Mouse (Mus musculus) heart, embryonic 13.5 days (tissue): ENCODE data around the gene Ccdc57. TPM values are rescaled to one million over a fixed set of nuclear protein-coding genes. Genes with fewer than 3 reads are reported as not detected.

Experiments
- ATAC-seq: fragments of 200-750 bp; cut with Nextera tagmentation; 2 replicates; pipeline ENCODE4 v1.8.0; 2017; ENCODE audit warnings: moderate TSS enrichment; ENCODE audit not compliant: insufficient number of reproducible peaks, low FRiP score, low TSS enrichment; ENCODE audit errors: extremely low read depth
- H3K27ac ChIP-seq: fragments of 300-500 bp; sonication (generic); replicated peaks from 2 replicates; pipeline ENCODE4 v1.5.1; 2015; ENCODE audit warnings: moderate library complexity, mild to moderate bottlenecking, inconsistent platforms
- H3K27me3 ChIP-seq: fragments of 300-500 bp; sonication (generic); replicated peaks from 2 replicates; pipeline ENCODE4 v1.6.1; 2015; ENCODE audit warnings: mild to moderate bottlenecking, inconsistent platforms
- H3K36me3 ChIP-seq: fragments of 300-500 bp; sonication (generic); 2 replicates; pipeline ENCODE4 v1.6.1; 2015; ENCODE audit warnings: mild to moderate bottlenecking, inconsistent platforms
- H3K4me1 ChIP-seq: fragments of 300-500 bp; sonication (generic); 2 replicates; pipeline ENCODE4 v1.6.1; 2015; ENCODE audit warnings: inconsistent platforms
- H3K4me2 ChIP-seq: fragments of 300-500 bp; sonication (generic); 2 replicates; pipeline ENCODE4 v1.6.1; 2015; ENCODE audit warnings: inconsistent platforms, mild to moderate bottlenecking, moderate library complexity
- H3K4me3 ChIP-seq: fragments of 300-500 bp; sonication (generic); 2 replicates; pipeline ENCODE4 v1.5.1; 2015; ENCODE audit warnings: moderate library complexity, mild to moderate bottlenecking, inconsistent platforms
- H3K9ac ChIP-seq: fragments of 300-500 bp; sonication (generic); 2 replicates; pipeline ENCODE4 v1.6.1; 2015; ENCODE audit warnings: inconsistent platforms, mild to moderate bottlenecking, moderate library complexity
- H3K9me3 ChIP-seq: fragments of 300-500 bp; sonication (generic); 2 replicates; pipeline ENCODE4 v1.6.1; 2016; ENCODE audit warnings: inconsistent platforms
- WGBS: fragments of 180-500 bp; shearing (Covaris S2); methylation state at CpG from one replicate; pipeline ENCODE4 v1.1.7; 2015; ENCODE audit warnings: mixed read lengths; 5-methylcytosine and 5-hydroxymethylcytosine counted together
- polyA plus RNA-seq: library from polyadenylated mRNA; unstranded; fragments of >200 nt; fragmentation: Nextera tagmentation; extraction: Ambion mirVana; gene quantifications from 2 replicates; pipeline ENCODE4 v1.2.1, GENCODE M21; 2015

The Ccdc57 gene
- polyA plus RNA-seq, 1 experiment from 2014 or later = 3.7 TPM

DNA sequence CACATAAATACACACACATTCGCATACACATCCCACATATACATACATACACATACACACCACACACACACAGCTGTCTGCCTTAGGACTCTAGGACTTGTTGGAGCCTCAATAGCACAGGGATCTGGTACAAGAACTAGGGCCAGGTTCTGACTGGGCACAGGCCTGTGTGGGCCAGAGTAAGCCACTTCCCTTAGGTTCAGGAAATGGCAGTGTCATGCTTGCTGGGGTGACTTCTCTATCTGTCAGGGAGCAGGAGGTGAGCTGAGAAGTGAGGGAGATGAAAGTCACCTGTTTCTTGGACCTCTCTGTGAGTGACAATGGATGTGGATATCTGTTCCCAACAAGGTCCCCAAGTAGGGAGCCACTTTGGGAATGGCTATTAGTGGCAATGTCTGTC, 5.3 kb upstream of the Ccdc57 start:
- no peak overlapping the region for H3K9ac ChIP-seq
- no peak overlapping the region for H3K4me3 ChIP-seq
- ATAC-seq = no peak
- WGBS = 97% methylated on average over 1 of the region's 1 CpGs
- H3K4me2 ChIP-seq = no peak overlapping the region
- no peaks in the 10 kb centered on the region for H3K9me3 ChIP-seq
- H3K4me1 ChIP-seq = peaks cover 3% of the 10 kb centered on the region
- H3K36me3 ChIP-seq = no peaks in the 10 kb centered on the region
- no peaks in the 10 kb centered on the region for H3K27me3 ChIP-seq
- H3K27ac ChIP-seq = no peak overlapping the region; the same call in 1 of the 2 replicates

DNA sequence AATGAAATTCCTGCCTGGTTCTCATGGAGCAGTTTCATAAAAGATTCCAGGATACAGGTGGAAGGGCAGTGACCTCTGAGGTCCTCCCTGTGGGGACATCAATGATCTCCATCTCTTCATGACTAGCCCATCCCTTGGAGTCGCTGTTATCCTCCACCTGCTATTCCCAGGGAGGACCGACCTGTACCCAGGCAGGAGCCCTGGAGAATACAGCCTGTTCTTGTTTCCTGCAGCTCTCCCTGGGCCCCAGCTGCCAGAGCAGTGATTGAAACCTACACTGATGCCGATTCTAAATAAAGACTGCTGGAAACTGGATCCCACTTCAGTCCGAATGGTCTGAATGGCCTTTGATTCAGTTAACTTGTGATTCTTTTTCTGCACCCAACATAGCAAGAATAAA, 1.2 kb downstream of the Ccdc57 start:
- no peak overlapping the region for H3K27ac ChIP-seq
- ATAC-seq = no peak
- 78% methylated on average over 4 of the region's 4 CpGs for WGBS
- no peaks in the 10 kb centered on the region for H3K27me3 ChIP-seq
- H3K4me2 ChIP-seq = peak overlapping the region; percentile 81; the same call in 1 of the 2 replicates
- H3K4me3 ChIP-seq = peak overlapping the region; percentile 85; the same call in 1 of the 2 replicates
- peaks cover 16% of the 10 kb centered on the region for H3K4me1 ChIP-seq
- H3K36me3 ChIP-seq = peaks cover 17% of the 10 kb centered on the region
- no peak overlapping the region for H3K9ac ChIP-seq
- H3K9me3 ChIP-seq = peaks cover 2% of the 10 kb centered on the region; the same call in 1 of the 2 replicates

DNA sequence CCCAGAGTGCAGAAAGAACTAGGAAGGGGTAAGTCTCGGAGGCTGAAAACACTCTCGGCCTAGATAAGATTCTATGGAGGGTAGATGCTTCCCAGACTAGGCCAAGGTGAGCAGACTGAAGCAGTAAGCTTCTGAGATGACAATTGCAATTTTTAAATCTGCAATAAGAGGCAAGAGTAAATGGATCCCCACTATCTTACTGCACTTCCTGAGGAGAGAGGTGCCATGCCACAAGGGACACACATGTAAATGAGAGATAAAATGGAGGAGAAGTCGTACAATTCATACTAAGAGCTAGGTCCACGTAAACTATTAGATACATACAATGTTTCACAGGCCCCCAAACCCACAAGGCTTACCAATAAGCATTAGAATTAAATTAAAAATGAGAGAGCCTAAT, 4.2 kb downstream of the Ccdc57 start:
- 67% methylated on average over 4 of the region's 4 CpGs for WGBS
- Histone ChIP-seq H3K4me3 (no peak overlapping the region), H3K9me3 (peaks cover 2% of the 10 kb centered on the region; the same call in 1 of the 2 replicates), H3K27ac (no peak overlapping the region), H3K9ac (no peak overlapping the region), H3K4me1 (peaks cover 16% of the 10 kb centered on the region), H3K4me2 (no peak overlapping the region), H3K27me3 (no peaks in the 10 kb centered on the region), H3K36me3 (peaks cover 38% of the 10 kb centered on the region)
- ATAC-seq = no peak

DNA sequence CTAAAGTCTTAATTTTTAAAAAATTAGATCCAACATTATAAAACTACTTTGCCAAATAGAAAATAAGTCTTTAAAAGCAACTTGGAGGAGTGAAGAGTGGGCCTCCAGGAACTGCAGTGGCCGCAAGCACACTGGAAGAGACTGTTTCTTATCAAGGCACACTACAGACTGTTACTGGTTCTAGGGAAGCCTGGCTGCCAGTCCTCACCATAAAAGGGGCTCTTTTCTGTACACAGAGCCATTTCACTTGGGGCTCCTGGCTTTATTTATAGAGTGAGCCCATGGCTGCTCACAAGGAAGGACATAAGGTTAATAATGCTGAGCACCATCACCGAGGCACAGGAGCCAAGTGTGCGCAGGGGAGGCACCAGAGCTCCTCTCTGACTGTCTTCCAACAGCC, 10.1 kb downstream of the Ccdc57 start:
- Histone ChIP-seq H3K27ac (peak overlapping the region; percentile 82), H3K27me3 (no peaks in the 10 kb centered on the region), H3K4me2 (no peak overlapping the region), H3K4me1 (peaks cover 5% of the 10 kb centered on the region; the same call in 1 of the 2 replicates), H3K9me3 (no peaks in the 10 kb centered on the region), H3K9ac (no peak overlapping the region), H3K4me3 (no peak overlapping the region), H3K36me3 (peaks cover 74% of the 10 kb centered on the region)
- 52% methylated on average over 3 of the region's 3 CpGs for WGBS
- no peak; the same call in 1 of the 2 replicates for ATAC-seq

DNA sequence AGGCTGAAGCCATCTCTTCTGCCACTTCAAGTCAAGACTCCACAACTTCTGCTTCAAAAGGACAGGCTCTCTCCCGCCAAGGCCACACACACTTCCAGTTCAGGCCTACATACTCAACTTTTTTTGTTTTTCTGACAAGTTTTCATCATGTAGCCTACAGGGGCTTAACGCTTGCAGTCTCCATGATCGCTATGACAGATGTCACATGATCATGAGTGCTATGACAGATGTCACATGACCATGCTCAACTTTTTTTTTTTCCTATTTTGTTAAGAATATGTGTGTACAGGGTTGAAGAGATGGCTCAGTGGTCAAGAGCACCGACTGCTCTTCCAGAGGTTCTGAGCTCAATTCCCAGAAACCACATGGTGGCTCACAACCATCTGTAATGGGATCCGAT, 14.9 kb downstream of the Ccdc57 start:
- H3K9me3 ChIP-seq = no peaks in the 10 kb centered on the region
- H3K36me3 ChIP-seq = peaks cover 67% of the 10 kb centered on the region
- ATAC-seq = no peak
- no peak overlapping the region for H3K27ac ChIP-seq
- no peak overlapping the region for H3K9ac ChIP-seq
- H3K4me3 ChIP-seq = no peak overlapping the region
- WGBS = 87% methylated on average over 5 of the region's 5 CpGs
- no peak overlapping the region for H3K4me2 ChIP-seq
- no peaks in the 10 kb centered on the region for H3K27me3 ChIP-seq
- H3K4me1 ChIP-seq = no peaks in the 10 kb centered on the region

DNA sequence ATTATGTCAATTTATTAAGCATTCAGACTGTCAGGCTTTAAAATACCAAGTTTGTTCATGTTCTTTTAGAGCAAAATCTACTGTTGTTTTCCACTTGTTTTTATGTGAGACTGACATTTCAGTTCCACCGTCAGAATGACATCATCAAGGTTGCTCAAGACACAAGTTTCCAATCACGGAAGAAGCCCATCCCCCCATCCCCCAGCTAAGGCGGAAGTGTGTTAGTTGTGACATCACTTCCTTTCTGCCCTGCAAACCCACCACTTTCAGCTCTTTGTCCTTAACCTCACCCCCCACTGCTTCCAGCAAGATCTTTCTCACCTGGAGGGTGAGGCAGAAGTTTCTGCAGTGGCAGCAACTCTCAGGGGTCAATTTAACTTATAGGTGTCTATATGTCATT, 16.2 kb downstream of the Ccdc57 start:
- Histone ChIP-seq H3K27ac (no peak overlapping the region), H3K4me3 (no peak overlapping the region), H3K9me3 (no peaks in the 10 kb centered on the region), H3K9ac (no peak overlapping the region), H3K27me3 (no peaks in the 10 kb centered on the region), H3K36me3 (peaks cover 60% of the 10 kb centered on the region), H3K4me1 (no peaks in the 10 kb centered on the region), H3K4me2 (no peak overlapping the region)
- ATAC-seq = no peak
- WGBS = 57% methylated on average over 3 of the region's 3 CpGs

DNA sequence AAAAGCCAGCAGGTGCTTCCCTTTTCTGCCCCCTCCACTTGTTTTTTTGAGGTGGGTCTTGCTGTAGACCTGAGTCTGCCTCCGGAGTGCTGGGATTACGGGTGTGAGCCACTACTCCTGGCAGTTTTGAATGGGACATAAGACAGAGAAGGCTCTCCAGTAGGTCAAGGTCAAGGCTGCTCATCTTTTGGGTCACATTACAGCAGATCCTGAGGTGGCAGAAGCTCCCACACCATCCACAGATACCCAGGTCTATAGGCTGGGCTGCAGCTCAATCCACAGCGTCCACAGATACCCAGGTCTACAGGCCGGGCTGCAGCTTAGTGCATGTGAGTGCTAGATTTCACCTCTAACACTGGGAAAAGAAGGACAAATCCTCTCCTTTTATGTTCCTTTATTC, 18.9 kb downstream of the Ccdc57 start:
- no peak for ATAC-seq
- Histone ChIP-seq H3K9ac (no peak overlapping the region), H3K36me3 (peaks cover 33% of the 10 kb centered on the region), H3K27ac (no peak overlapping the region), H3K4me2 (no peak overlapping the region), H3K4me1 (no peaks in the 10 kb centered on the region), H3K27me3 (no peaks in the 10 kb centered on the region), H3K9me3 (no peaks in the 10 kb centered on the region), H3K4me3 (no peak overlapping the region)
- WGBS = 83% methylated on average over 4 of the region's 4 CpGs

DNA sequence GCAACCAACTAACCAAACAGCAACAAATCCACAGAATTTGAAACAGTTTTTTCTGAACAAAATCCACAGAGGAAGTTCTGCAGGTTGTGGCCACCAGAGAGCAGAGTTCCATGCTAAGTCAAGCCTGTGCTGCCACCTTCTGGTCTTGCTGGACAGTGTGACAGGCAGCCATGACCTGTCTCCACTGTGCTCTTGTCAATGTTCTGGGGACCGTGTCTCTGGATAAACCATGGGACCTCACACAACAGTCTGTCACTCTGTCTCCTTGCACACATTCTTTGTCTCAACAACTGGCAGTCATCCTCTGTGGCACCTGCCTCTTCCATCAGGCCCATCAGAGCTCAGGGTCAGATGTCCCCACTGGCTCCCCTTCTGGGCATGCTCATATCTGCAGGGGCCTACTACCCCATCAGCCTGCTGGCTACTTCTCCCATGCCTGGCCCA, 27.2 kb downstream of the Ccdc57 start:
- Histone ChIP-seq H3K27ac (no peak overlapping the region), H3K4me1 (peaks cover 17% of the 10 kb centered on the region), H3K9ac (no peak overlapping the region), H3K4me2 (no peak overlapping the region), H3K36me3 (peaks cover 4% of the 10 kb centered on the region; the same call in 1 of the 2 replicates), H3K4me3 (no peak overlapping the region), H3K27me3 (no peaks in the 10 kb centered on the region), H3K9me3 (no peaks in the 10 kb centered on the region)
- WGBS = 13% methylated on average over 1 of the region's 1 CpGs
- ATAC-seq = no peak

DNA sequence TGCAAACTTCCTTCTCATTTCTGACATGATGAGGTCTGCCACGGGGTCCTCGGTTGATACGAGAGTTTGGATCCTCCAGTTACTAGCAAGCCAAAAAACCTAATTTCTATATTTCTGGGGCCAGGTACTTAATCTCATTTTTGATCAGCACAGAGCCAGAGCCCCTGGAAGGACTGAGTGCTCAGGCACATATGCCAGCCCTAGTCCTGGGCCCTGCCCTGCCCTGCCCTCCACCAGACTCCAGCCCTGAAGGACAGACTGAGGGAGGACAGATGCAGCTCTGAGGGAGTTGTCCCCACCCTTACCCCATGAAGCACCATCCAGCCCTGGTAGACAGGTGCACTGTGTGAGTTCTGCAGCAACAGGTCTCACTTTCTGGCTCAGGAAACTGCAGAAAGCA, 28.1 kb downstream of the Ccdc57 start:
- Histone ChIP-seq H3K9ac (no peak overlapping the region), H3K9me3 (no peaks in the 10 kb centered on the region), H3K4me1 (peaks cover 17% of the 10 kb centered on the region), H3K27me3 (no peaks in the 10 kb centered on the region), H3K36me3 (peaks cover 4% of the 10 kb centered on the region; the same call in 1 of the 2 replicates), H3K4me2 (no peak overlapping the region), H3K4me3 (no peak overlapping the region), H3K27ac (no peak overlapping the region)
- no peak for ATAC-seq
- 81% methylated on average over 3 of the region's 3 CpGs for WGBS

DNA sequence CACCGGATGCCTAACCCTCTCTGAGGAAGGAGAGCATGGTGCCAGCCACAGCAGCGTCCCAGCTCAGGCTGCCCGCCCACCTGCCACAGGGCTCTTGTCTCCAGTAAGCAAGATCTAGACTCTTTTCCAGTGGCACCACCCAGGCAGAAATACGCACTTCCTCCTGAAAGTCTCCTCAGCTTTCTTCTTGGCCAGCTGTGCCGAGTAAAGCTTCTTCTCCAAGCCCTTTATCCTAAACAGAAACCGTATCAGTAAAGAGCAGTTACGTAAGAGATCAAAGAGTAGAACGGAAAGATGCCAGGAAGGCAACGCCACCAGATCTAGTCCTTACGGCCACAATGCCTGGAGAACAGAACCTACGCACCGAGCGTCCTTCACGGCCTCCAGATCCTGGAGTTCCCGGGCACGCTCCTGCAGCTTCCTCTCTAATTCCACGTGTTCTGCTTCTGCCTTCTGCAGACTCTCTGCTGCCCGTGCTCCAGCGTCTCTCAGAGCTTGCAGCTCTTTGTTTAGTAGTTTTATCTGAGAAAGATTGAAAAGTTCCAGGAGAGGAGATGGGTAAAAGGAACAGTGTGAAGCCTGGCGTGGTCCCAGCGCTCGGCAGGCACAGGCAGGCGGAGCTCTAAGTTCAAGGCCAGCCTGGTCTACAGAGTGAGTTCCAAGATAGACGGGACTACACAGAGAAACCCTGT, 29.4 kb downstream of the Ccdc57 start:
- ATAC-seq = no peak
- H3K27ac ChIP-seq = no peak overlapping the region
- H3K9me3 ChIP-seq = no peaks in the 10 kb centered on the region
- H3K4me3 ChIP-seq = no peak overlapping the region
- H3K9ac ChIP-seq = no peak overlapping the region
- no peak overlapping the region for H3K4me2 ChIP-seq
- H3K36me3 ChIP-seq = peaks cover 4% of the 10 kb centered on the region; the same call in 1 of the 2 replicates
- H3K4me1 ChIP-seq = peaks cover 17% of the 10 kb centered on the region
- 71% methylated on average over 24 of the region's 24 CpGs for WGBS
- H3K27me3 ChIP-seq = no peaks in the 10 kb centered on the region

DNA sequence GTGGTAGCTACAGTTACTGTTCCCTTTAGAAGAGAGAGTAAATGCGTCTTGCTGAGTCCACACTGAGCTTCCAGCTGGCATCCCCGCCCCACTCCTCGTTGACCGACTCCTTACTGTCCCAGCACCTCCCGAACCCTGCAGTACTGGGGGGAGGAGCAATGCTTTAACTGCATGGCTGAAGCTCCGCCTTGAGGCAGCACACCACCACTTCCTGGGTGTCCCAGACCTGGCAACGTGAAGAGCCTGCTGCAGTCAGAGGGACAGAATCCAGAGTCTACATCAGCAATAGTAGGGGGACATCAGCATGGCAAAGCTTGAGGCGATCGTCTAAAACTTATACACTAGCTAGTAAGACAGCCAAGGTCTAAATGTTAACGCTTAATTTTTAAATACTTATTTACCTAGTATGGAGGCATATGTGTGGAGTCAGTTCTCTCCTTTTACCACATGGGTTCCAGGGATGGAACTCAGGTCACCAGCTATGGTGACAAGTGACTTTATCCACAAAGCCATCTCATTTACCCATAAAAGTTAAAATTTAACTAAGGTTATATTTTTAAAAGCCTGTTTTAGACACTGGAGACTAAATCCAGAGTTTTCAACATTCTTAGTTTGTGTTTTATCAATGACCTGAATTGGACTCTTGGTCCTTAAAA, 30.1 kb downstream of the Ccdc57 start:
- no peak overlapping the region for H3K4me3 ChIP-seq
- peaks cover 7% of the 10 kb centered on the region; the same call in 1 of the 2 replicates for H3K36me3 ChIP-seq
- no peaks in the 10 kb centered on the region for H3K27me3 ChIP-seq
- H3K4me2 ChIP-seq = no peak overlapping the region; the same call in 1 of the 2 replicates
- 44% methylated on average over 10 of the region's 10 CpGs for WGBS
- no peak overlapping the region for H3K27ac ChIP-seq
- 0 out of 2 replicates have a peak overlapping the region, but pooled peaks have one; percentile 16 for H3K9ac ChIP-seq
- peaks cover 17% of the 10 kb centered on the region for H3K4me1 ChIP-seq
- no peaks in the 10 kb centered on the region for H3K9me3 ChIP-seq
- ATAC-seq = no peak
